Mouse (Mus musculus) heart, postnatal 4 days (tissue): ENCODE measurements at regions not wholly inside any gene's neighbourhood (a gene's known extent, or its start where the extent isn't known, plus 50 kb on each side); places are given as distances from the start of the nearest gene placed in this dataset.

Experiments
- DNase-seq: peaks from one replicate; pipeline ENCODE4 v3.0.0; 2021

DNA sequence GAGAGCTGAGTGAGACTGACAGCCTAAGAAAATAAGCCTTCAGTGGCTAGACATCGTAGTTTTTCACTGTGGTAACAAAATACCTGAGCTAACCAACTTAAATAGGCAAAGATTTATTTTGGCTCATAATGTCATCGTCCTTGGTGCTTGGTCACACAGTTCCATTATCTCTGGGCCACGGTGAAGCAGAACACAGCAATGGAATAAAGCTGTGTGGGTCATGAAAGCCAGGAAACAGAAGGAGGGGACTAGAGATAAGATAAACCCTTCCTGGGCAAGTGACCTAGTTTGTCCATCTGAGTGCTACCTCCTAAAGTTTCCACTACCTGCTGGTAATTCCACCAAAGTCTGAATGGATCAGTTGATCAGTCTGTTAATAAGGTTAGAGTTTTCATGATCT lies 134.8 kb upstream of the Gm5129 start:
- no peak for DNase-seq

DNA sequence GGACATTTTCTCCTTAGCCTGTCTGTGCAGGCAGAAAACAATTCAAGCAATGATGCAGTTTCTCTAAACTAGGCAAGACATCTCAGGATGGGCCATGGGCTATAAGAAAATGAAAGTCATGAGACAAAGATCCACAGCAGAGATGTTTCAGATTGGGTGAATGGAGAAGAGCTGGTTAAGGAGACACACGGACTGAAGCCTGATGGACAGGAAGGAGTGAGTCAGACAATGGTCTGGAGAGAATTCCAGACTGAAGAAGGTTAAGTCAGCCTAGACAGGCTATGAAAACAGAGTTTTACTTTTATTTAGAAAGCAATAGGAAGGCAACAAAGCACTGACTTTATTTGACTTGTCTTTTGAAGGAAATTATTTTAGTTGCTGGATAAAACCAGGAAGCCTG lies 137.5 kb upstream of the Il6 start:
- no peak for DNase-seq

DNA sequence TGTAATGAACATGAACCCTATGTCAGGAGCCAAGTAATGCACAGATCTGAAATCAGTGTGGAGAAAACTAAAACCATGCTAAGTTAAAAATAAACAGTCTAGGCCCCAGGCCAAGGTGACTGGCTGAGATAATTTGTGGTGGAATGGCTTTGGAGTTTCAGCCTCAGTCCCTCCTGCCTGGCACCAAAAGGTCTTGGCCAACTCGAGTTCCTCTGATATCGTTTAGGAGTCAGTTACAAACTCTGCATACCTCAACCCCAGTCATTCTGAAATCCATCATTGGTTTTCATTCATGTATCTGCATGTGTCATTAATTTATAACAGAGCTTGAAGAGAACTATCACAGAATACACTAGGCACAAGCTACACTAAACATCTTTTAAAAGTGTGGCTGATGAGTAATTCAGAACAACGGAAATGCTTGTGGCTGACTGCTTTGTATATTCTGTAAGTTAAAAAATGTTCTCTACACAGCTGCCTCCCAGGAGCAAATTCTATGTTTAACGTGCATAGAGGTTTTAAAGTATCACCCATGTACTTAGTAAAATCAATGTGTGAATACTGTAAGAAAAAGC lies 125.6 kb upstream of the Il6 start:
- peak; percentile 51 for DNase-seq

DNA sequence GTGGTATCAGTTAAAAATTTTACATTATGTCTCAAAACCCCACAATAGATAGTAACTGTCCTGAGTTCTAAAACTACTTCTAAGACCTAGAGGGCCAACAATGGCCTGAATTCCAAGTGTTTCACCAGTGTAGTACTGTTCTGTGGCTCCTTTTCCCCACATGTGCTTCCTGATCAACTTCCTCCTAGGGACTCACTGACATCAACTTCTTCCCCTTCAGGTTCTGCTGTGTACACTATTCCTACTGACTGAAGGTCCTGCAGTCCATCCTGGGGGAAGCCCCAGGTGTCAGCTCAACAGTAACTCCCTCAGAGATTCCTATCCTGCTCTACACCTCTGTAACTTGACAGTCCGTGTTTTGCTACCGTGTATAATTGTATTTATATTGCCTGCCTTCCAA lies 120.6 kb upstream of the Il6 start:
- DNase-seq, result no peak

- DNase-seq, result no peak
Measured at GRCm38 (mm10) chr5:29892861-29893260, 120.1 kb upstream of the Il6 start.

GRCm38 (mm10) chr5:29893829-29894228 lies 119.1 kb upstream of the Il6 start:
- DNase-seq, result peak; percentile 11

- DNase-seq, result peak; percentile 33
Measured at GRCm38 (mm10) chr5:29894606-29895595, 118.0 kb upstream of the Il6 start.

DNA sequence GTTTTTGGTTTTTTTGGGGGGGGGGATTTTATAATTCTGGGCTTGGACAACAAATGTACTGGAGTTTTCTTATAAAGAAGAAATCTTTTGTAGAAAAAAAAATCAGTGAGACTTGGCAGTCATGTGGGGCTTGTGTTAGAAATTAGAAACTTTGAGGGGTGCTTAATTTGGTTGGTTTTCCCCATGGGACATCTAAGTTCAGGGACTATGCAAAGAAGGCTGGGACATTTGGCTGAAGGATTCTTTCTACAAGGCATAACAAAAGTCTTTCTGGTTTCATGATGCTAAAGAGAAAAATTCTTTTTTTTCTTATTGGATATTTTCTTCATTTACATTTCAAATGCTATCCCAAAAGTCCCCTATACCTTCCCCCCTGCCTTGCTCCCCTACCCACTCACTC lies 115.3 kb upstream of the Il6 start:
- DNase-seq, result no peak

GRCm38 (mm10) chr5:29901716-29902115 lies 111.2 kb upstream of the Il6 start:
- no peak for DNase-seq

DNA sequence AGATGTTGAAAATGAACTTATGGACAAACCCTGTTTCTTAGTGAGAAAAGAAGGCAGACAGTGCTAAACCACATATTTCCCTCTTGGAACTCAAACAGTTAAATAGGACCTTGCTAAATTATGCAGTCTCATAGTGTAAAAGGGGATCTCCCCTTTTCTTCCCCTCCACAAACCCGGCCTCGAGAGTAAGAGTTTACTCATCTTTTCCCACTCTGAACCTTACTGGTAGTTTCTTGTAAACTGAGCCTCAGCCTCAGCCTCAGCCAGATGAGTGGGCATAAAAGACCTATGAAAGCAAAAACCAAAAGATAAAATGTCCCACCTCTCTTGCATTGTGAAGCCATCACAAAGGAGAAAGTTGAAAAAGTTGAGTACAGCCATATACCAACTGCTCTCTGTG lies 92.6 kb upstream of the Il6 start:
- no peak for DNase-seq

- no peak for DNase-seq
Measured at GRCm38 (mm10) chr5:29925527-29925926, 87.4 kb upstream of the Il6 start.

DNA sequence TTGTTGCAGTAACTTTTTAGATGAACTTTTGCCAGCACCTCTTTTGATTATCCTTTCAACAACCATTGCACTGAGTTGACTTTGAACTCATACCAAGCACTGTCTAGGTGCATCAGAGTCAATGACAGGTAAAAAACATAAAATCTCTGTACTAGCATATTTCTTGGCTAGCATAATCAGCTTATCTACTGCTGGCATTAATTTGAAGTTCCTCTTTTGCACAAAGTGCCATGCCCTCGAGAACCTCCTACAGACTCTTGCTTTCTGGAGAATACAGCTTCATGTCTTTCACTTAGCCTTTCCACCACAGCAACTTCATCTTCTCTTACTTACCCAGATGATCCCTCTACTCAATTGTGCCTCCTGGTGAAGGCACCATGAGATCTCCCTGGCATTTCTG lies 85.3 kb upstream of the Il6 start:
- DNase-seq, result no peak

GRCm38 (mm10) chr5:29929381-29929780 lies 83.5 kb upstream of the Il6 start:
- no peak for DNase-seq

- no peak for DNase-seq
Measured at GRCm38 (mm10) chr5:29947225-29947624, 65.7 kb upstream of the Il6 start.

GRCm38 (mm10) chr5:29948161-29948560 lies 64.8 kb upstream of the Il6 start:
- no peak for DNase-seq

GRCm38 (mm10) chr5:29950456-29951170 lies 62.3 kb upstream of the Il6 start:
- no peak for DNase-seq

DNA sequence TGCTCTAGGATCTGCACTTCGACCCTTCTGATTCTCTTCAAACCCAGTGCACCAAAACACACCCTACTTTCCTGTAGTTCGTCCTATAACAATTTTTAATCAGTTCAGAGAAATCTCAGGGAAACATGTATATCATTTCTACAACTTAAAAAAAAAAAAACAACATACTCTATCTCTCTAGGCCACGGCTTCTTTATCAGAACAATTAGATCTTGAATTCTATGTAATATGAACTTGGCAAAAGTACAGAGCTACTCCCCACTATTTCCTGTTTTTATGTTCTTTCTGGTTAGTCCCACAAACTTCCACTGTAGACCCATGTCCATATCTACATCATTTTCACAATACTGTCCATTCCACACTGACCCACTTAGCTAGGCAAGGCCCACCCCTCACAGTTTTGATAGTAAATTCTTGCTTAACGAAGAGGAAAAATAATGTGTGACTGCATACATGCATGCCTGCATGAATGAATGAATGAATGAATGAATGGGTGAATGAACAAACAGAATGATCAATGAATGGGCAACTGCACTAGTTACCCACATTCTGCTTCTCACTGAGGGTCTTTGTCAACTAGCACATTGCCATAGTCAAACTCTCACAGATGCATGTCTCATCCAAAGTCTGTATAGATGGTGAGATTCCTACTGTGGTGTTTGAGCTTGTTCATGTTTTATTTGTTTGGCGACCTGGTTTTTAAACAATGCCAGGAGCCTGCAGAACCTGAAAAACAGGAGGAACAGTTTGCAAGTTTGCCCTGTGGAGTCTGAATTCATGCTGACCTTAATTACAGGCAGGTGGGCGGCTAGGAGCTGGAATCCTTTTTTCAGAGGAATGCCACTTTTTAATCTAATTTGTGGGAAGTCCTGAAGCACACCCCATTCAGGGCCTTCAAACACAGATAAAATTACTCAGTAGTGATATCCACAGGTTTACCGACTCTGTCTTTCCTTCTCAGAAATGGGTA lies 61.2 kb upstream of the Il6 start:
- no peak for DNase-seq
